Mouse (Mus musculus) left cerebral cortex, adult 2 months (tissue): Measurements from ENCODE around the gene Phldb3. TPM values are rescaled to one million over a fixed set of nuclear protein-coding genes. Genes with fewer than 3 reads are reported as not detected.
A peak's percentile ranks its signal among the peaks of the same experiment; 100 is the strongest.
"Not testable (repeated sequence)": the region's sequence is repeated elsewhere in the genome, so short reads cannot be mapped to it uniquely, and the experiment has no call there.

Experiments used
- DNase-seq, 2 experiments: peaks; one replicate each; pipeline ENCODE4 v3.0.0; 2021 to 2022; ENCODE audit warnings: low spot score in 2 of 2, mixed read lengths in 1 of 2; ENCODE audit errors: extremely low spot score in 1 of 2
- H3K27ac ChIP-seq: fragments of 200-600 bp; 2 replicates; pipeline ENCODE4 v1.8.1; 2022
- H3K4me3 ChIP-seq: fragments of 200-600 bp; 2 replicates; pipeline ENCODE4 v1.8.1; 2022
- CTCF ChIP-seq: fragments of 200-600 bp; IDR thresholded peaks from 2 replicates; pipeline ENCODE4 v1.8.1; 2022; ENCODE audit warnings: antibody characterized with exemption, mild to moderate bottlenecking, moderate library complexity
- intact Hi-C: fragments of 180-260 bp; cut with DNase I; formaldehyde crosslinking; loops from one replicate; pipeline ENCODE4 v1.15.1; 2025
- total RNA-seq, 2 experiments: library from RNA; stranded (reverse); gene quantifications; 2 replicates each; pipeline ENCODE4 v1.2.3; 2021

The Phldb3 gene
- total RNA-seq, 2 experiments from 2014 or later, result not detected

GRCm38 (mm10) chr7:24599211-24600067 is 11.1 kb upstream of the Phldb3 start:
- H3K4me3 ChIP-seq, result no peak overlapping the region
- peak; percentile 38 for TF ChIP-seq CTCF
- intact Hi-C loops, result loop anchor here (2.0 to 5.0 kb wide), 2 partner anchors 53 to 283 kb away; partner anchors contain the start of gene Rps19
- no peak overlapping the region for H3K27ac ChIP-seq
- DNase-seq, result no peak

DNA sequence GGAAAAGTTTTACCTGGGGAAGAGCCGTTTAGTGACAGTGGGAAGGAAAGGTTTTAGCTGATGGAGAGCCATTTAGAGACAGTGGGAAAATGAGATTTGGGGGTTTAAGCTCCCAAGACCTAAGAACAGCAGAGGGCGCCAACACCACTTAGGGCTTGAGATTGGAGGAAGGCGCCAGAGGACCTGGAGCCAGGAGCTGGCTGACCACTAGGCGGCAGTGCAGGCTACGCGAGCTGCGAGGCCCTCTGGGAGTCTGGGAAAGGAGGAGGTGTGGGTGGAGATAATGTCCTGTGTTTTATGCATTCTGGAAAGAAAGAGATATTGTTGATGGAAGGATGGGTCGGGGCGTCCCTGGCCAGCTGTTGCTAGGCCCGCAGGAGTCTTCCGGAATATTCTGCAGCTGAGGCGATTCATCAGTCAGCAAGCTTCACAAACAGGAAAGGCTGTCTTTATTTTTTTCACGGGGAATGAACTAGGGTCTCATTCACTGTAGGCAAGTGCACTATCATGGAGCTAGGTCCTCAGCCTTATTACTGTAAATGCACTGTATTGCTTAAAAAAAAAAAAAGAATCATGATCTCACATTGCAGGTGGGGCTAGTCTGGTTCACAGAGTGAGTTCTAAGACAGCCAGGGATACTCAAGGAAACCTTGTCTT is 9.5 kb upstream of the Phldb3 start:
- peak; percentile 95 to 98 for DNase-seq
- TF ChIP-seq CTCF, result no peak; the same call in none of the 2 replicates
- peak overlapping the region; percentile 16 for H3K4me3 ChIP-seq
- intact Hi-C loops, result loop anchor here (1.0 to 2.0 kb wide), 3 partner anchors 41 to 61 kb away; no protein-coding TSS in a partner anchor
- peak overlapping the region; percentile 56 for H3K27ac ChIP-seq

DNA sequence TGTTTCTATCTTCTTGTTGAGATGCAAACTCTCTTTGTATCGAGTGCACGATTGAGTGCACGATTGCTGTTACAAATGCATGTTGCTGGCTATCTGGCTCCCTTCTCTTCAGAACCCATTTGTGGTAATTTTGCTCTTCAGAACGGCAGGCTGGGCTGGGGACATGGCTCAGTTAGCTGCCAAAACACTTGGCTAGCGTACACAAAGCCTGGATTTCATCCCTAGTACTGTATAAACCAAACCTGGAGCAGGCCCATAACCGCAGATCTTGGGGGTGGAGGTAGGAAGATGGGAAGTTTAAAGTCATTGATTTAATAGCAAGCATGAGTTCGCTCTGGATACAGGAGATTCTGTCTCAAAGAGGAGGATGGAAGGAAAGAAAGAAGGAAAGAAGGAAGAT is 5.0 kb upstream of the Phldb3 start:
- intact Hi-C loops, result no loop called here

DNA sequence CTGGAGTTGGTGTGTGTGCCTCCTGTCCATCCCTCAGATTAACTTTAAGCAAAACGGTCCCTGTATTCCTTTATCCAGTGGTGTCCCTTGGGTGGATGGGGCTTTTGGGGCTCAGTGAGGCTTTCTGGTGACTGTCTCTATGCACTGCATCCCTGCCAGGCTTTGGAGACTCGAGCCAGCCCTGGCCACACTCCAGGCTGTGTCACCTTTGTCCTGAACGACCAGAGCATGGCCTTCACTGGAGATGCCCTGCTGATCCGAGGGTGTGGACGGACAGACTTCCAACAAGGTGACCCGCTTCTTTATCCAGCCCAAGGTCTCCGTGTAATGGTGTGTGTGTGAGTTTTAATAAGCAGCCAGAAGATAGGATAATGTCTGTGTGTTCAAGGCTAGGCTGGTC is 4.5 kb upstream of the Phldb3 start:
- TF ChIP-seq CTCF, result no peak

More for the DNA sequence above, 5.0 kb upstream of the Phldb3 start:
- no peak for DNase-seq
- TF ChIP-seq CTCF, result no peak
- Histone ChIP-seq H3K4me3 (no peak overlapping the region), H3K27ac (no peak overlapping the region)

GRCm38 (mm10) chr7:24608017-24608416 is 2.5 kb upstream of the Phldb3 start:
- no peak for DNase-seq
- TF ChIP-seq CTCF, result no peak
- Histone ChIP-seq H3K4me3 (no peak overlapping the region), H3K27ac (no peak overlapping the region)
- intact Hi-C loops, result no loop called here

More for the DNA sequence above, 4.5 kb upstream of the Phldb3 start:
- no peak for DNase-seq
- Histone ChIP-seq H3K27ac (no peak overlapping the region), H3K4me3 (no peak overlapping the region)
- intact Hi-C loops, result no loop called here

GRCm38 (mm10) chr7:24608561-24608960 is 2.0 kb upstream of the Phldb3 start:
- no peak for DNase-seq
- intact Hi-C loops, result no loop called here
- Histone ChIP-seq H3K27ac (no peak overlapping the region), H3K4me3 (no peak overlapping the region)
- TF ChIP-seq CTCF, result no peak

DNA sequence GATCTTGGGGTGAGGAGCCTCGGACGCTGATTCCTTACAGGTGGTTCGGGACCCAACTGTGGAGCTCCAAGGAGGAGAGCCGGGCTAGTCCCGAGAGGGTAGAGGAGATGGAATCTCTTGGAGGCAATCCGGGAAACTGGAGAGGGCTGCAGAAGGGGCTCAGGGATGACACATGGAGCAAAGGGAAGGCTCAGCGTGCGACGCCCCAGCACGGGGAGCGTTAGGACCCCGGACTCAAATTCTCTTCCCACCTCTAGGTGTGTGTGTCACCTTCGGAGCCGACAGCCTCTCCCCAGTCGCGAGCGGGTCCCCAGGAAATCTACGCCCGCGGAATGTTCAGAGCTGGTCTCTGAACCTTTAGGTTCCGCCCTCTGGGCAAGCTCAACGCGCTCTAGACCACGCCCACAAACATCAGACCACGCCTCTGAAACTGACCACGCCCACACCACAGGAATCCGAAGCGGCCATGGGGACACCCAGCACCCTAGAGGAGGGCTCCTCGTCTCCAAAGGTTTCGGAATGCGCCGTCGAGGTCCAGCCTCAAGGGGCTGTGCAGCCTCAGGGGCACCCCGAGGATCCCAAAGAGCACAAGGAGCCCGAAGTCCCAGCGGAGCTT is 424 bp downstream of the Phldb3 start:
- H3K27ac ChIP-seq, result no peak overlapping the region
- peak overlapping the region; percentile 32 for H3K4me3 ChIP-seq
- intact Hi-C loops, result no loop called here
- peak; percentile 46 to 58 for DNase-seq
- TF ChIP-seq CTCF, result no peak

DNA sequence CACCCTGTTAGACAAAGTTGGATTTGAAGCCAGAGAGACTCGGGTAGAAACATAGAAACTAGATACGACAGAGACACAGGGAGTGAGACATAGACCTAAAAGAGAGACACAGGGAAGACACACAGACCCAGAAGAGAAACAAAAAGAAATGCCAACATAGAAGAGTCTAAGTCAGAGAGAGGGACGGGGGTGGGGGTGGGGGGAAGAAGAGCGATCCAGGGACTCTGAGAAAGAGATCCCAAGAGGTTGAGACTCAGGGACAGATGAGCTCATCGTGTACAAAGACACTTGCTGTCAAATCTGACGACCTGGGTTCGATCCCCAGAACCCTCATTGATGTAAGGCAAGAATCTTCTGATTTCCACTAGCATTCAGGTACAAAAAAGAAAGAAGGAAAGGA is 1.1 kb downstream of the Phldb3 start:
- TF ChIP-seq CTCF, result no peak
- H3K4me3 ChIP-seq, result peak overlapping the region; percentile 32
- intact Hi-C loops, result no loop called here
- DNase-seq, result no peak
- H3K27ac ChIP-seq, result no peak overlapping the region

- no peak for TF ChIP-seq CTCF
These were observed 1.8 kb downstream of the Phldb3 start for GRCm38 (mm10) chr7:24612308-24612910.

GRCm38 (mm10) chr7:24614816-24615215 is 4.3 kb downstream of the Phldb3 start:
- Histone ChIP-seq H3K4me3 (no peak overlapping the region), H3K27ac (no peak overlapping the region)
- DNase-seq, result no peak
- TF ChIP-seq CTCF, result no peak
- intact Hi-C loops, result no loop called here

More at GRCm38 (mm10) chr7:24612308-24612910, 1.8 kb downstream of the Phldb3 start:
- intact Hi-C loops, result no loop called here
- Histone ChIP-seq H3K4me3 (no peak overlapping the region), H3K27ac (no peak overlapping the region)
- no peak for DNase-seq

- intact Hi-C loops, result no loop called here
- H3K4me3 ChIP-seq, result no peak overlapping the region
- TF ChIP-seq CTCF, result no peak
- DNase-seq, result no peak
- H3K27ac ChIP-seq, result no peak overlapping the region
These were observed 7.2 kb downstream of the Phldb3 start for GRCm38 (mm10) chr7:24617763-24618162.

GRCm38 (mm10) chr7:24618374-24618773 is 7.8 kb downstream of the Phldb3 start:
- H3K27ac ChIP-seq, DNase-seq, H3K4me3 ChIP-seq, intact Hi-C loops: not testable (repeated sequence)
